Mouse (Mus musculus) embryonic facial prominence, embryonic 14.5 days (tissue): ENCODE measurements at regions not wholly inside any gene's neighbourhood (a gene's known extent, or its start where the extent isn't known, plus 50 kb on each side); places are given as distances from the start of the nearest gene placed in this dataset.
"Not testable (repeated sequence)": the region's sequence is repeated elsewhere in the genome, so short reads cannot be mapped to it uniquely, and the experiment has no call there.

ENCODE experiments used
- ATAC-seq: fragments of 200-750 bp; cut with Nextera tagmentation; 2 replicates; pipeline ENCODE4 v1.8.0; 2017; ENCODE audit warnings: low read depth, moderate number of reproducible peaks, moderate TSS enrichment
- DNase-seq: peaks from one replicate; pipeline ENCODE4 v3.0.0-alpha.2; 2015; ENCODE audit warnings: low spot score
- H3K27ac ChIP-seq: fragments of 300-500 bp; sonication (generic); replicated peaks from 2 replicates; pipeline ENCODE4 v1.5.1; 2014; ENCODE audit warnings: low read depth, mild to moderate bottlenecking, low read length, moderate library complexity
- H3K27me3 ChIP-seq: fragments of 300-500 bp; sonication (generic); replicated peaks from 2 replicates; pipeline ENCODE4 v1.6.1; 2014; ENCODE audit warnings: low read length; ENCODE audit not compliant: control insufficient read depth, insufficient read depth
- H3K36me3 ChIP-seq: fragments of 300-500 bp; sonication (generic); 2 replicates; pipeline ENCODE4 v1.6.1; 2014; ENCODE audit warnings: low read length, mixed read lengths; ENCODE audit not compliant: control insufficient read depth, insufficient read depth
- H3K4me1 ChIP-seq: fragments of 300-500 bp; sonication (generic); 2 replicates; pipeline ENCODE4 v1.6.1; 2014; ENCODE audit warnings: antibody characterized with exemption, low read length; ENCODE audit not compliant: control insufficient read depth, insufficient read depth
- H3K4me2 ChIP-seq: fragments of 300-500 bp; sonication (generic); 2 replicates; pipeline ENCODE4 v1.6.1; 2014; ENCODE audit warnings: low read depth, mild to moderate bottlenecking, low read length, moderate library complexity, mixed read lengths
- H3K4me3 ChIP-seq: fragments of 300-500 bp; sonication (generic); 2 replicates; pipeline ENCODE4 v1.5.1; 2014; ENCODE audit warnings: low read depth, mild to moderate bottlenecking, low read length
- H3K9ac ChIP-seq: fragments of 300-500 bp; sonication (generic); 2 replicates; pipeline ENCODE4 v1.6.1; 2014; ENCODE audit warnings: low read depth, mild to moderate bottlenecking, low read length, moderate library complexity, mixed read lengths
- H3K9me3 ChIP-seq: fragments of 300-500 bp; sonication (generic); 2 replicates; pipeline ENCODE4 v1.6.1; 2016; ENCODE audit warnings: low read length; ENCODE audit not compliant: control insufficient read depth
- WGBS: fragments of 180-500 bp; shearing (Covaris S2); extraction: QIAGEN DNeasy Blood & Tissue Kit; methylation state at CpG from one replicate; pipeline ENCODE4 v1.1.7; 2014; 5-methylcytosine and 5-hydroxymethylcytosine counted together

GRCm38 (mm10) chr13:81022410-81022809 is 139.2 kb downstream of the Arrdc3 start:
- no peak for DNase-seq
- no peak overlapping the region for H3K9ac ChIP-seq
- no peak overlapping the region for H3K27ac ChIP-seq
- no peaks in the 10 kb centered on the region for H3K9me3 ChIP-seq
- H3K4me1 ChIP-seq = no peaks in the 10 kb centered on the region
- H3K4me3 ChIP-seq = no peak overlapping the region
- WGBS = 74% methylated on average over 1 of the region's 1 CpGs
- H3K4me2 ChIP-seq = no peak overlapping the region
- no peak for ATAC-seq
- H3K36me3 ChIP-seq = no peaks in the 10 kb centered on the region
- no peaks in the 10 kb centered on the region for H3K27me3 ChIP-seq

- not testable (repeated sequence) for H3K36me3 ChIP-seq, H3K4me3 ChIP-seq, H3K27me3 ChIP-seq, H3K9ac ChIP-seq, ATAC-seq, H3K4me2 ChIP-seq, H3K9me3 ChIP-seq, H3K27ac ChIP-seq, DNase-seq, H3K4me1 ChIP-seq
- 97% methylated on average over 12 of the region's 14 CpGs for WGBS
Observed at GRCm38 (mm10) chr13:81025241-81025760, 142.1 kb downstream of the Arrdc3 start.

- Histone ChIP-seq H3K4me3 (no peak overlapping the region), H3K4me1 (no peaks in the 10 kb centered on the region), H3K9ac (no peak overlapping the region), H3K36me3 (no peaks in the 10 kb centered on the region), H3K27ac (no peak overlapping the region), H3K27me3 (no peaks in the 10 kb centered on the region), H3K9me3 (no peaks in the 10 kb centered on the region), H3K4me2 (no peak overlapping the region)
- ATAC-seq (no peak), DNase-seq (no peak)
- 77% methylated on average over 1 of the region's 1 CpGs for WGBS
Observed at GRCm38 (mm10) chr13:81037316-81037715, 154.1 kb downstream of the Arrdc3 start.

- Histone ChIP-seq H3K9ac (no peak overlapping the region), H3K4me2 (no peak overlapping the region), H3K4me3 (no peak overlapping the region), H3K27me3 (no peaks in the 10 kb centered on the region), H3K4me1 (no peaks in the 10 kb centered on the region), H3K9me3 (no peaks in the 10 kb centered on the region), H3K36me3 (no peaks in the 10 kb centered on the region), H3K27ac (no peak overlapping the region)
- DNase-seq = no peak
- no peak for ATAC-seq
- WGBS = 82% methylated on average over 4 of the region's 4 CpGs
Observed at GRCm38 (mm10) chr13:81038736-81039135, 155.6 kb downstream of the Arrdc3 start.

- Histone ChIP-seq H3K27ac (no peak overlapping the region), H3K4me1 (no peaks in the 10 kb centered on the region), H3K27me3 (no peaks in the 10 kb centered on the region), H3K9ac (no peak overlapping the region), H3K4me3 (no peak overlapping the region), H3K36me3 (no peaks in the 10 kb centered on the region), H3K9me3 (no peaks in the 10 kb centered on the region), H3K4me2 (no peak overlapping the region)
- ATAC-seq (no peak), DNase-seq (no peak)
Observed at GRCm38 (mm10) chr13:81040494-81040893, 157.3 kb downstream of the Arrdc3 start.

- Histone ChIP-seq H3K9ac (no peak overlapping the region), H3K9me3 (no peaks in the 10 kb centered on the region), H3K27ac (no peak overlapping the region), H3K4me2 (no peak overlapping the region), H3K36me3 (no peaks in the 10 kb centered on the region), H3K4me3 (no peak overlapping the region), H3K27me3 (no peaks in the 10 kb centered on the region), H3K4me1 (no peaks in the 10 kb centered on the region)
- DNase-seq (no peak), ATAC-seq (no peak)
- 77% methylated on average over 3 of the region's 3 CpGs for WGBS
Observed at GRCm38 (mm10) chr13:81041646-81042045, 158.5 kb downstream of the Arrdc3 start.
